Mouse (Mus musculus): ENCODE data around the gene Pld4.

Pld4 gene

DNA sequence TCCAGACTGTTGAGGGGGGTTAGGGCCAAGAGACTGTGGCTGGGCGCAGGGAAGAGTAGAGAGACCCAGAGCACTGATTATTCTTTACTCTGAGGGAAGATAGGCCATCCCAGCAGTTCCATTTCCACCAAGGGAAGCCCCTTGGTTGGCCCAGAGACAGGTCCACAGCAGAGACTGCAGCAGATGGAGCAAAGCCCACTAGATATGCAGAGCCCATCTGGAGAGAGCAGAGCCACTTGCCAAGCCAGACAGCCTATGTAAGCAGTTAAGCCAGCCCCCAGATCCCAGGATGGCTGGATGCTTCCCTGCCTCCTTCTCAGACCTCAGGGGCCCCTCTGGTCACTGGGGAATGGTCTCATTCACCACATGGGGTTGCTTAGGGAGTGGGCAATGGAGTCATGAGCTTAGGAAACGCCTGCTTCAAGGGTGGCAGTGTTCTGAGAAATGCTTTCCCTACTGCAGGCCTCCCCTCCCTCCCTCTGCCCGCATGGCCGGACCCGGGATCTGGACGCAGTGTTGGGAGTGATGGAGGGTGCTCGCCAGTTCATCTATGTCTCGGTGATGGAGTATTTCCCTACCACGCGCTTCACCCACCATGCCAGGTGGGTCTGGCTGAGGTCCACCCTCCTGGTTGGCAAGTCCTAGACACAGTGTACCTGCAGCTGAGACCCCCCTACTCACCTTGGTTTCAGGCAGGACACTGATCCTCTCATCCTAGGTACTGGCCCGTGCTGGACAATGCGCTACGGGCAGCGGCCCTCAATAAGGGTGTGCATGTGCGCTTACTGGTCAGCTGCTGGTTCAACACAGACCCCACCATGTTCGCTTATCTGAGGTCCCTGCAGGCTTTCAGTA lies 6.8 kb downstream of the Pld4 start:
- DNase-seq (ENCODE audit: low read depth) = no peak

DNA sequence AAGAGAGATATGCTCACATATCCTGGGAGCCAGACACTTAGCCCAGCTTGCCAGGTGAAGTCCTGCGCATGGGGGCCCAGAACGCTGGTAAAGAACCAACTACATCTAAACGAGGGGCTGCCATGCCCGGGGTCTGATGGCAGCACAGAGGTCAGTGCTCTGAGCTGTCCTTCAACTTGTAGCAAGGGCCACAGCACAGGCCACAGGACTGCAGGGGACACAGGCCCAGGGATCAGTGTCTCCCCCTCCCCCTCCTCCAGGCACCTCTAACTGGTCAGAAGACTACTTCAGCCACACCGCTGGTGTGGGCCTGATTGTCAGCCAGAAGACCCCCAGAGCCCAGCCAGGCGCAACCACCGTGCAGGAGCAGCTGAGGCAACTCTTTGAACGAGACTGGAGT lies 7.7 kb downstream of the Pld4 start:
- no peak for DNase-seq (ENCODE audit: low read depth)

DNA sequence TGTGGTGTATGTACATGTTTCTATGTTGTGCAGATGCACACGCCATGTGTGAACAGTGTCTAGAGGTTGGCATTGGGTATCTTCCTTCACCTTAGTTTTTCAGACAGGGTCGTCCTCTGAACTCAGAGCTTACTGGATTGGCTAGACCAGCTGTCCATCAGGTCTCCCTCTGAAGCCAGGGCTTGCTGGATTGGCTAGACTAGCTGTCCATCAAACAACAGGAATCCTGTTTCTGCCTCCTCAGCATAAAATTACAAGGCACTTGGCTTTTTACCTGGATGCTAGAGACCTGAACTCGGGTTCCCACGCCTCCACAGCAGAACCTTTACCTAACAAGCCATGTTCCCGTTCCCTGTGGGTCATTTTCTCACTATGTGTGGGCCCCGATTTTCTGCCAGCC lies 8.6 kb downstream of the Pld4 start:
- no peak for DNase-seq (ENCODE audit: low read depth)

DNA sequence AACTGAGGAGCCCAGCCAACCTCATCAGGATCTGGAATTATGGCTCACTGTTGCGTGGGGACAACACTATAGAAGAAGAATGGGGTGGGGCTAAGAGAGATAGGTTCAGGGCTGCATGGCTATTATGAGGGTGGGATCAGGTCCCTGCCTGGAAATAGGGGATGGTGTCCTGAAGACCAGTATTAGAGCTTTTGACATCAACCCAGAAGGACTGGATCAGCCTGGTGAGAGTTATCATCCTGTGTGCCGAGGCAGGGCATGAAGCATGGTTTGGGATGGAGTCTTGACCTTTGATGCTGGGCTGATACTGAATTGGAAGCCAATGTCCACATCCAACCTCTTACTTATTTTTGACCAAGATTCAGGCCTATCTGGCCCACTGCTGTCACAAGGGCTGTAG lies 9.3 kb downstream of the Pld4 start:
- no peak for DNase-seq (ENCODE audit: low read depth)

DNA sequence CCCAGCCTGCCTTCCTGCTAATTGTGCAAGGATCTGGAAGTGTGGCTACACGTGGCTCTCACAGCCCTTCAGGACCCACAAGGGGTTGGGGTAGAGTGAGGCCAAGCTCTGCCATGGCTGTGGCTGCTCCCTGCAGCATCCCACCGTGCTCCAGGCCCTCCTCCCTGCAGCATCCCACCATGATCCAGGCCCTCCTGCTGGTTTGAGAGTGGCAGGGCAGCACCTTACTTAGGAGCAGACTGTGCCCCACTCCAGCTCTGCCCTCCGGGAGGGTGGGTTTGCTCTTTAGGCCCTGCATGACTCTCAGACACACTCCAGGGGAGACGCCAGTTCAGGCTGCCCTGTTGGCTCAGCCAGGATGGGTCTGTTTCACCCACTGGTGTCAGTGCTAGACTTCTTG lies 9.9 kb downstream of the Pld4 start:
- no peak for DNase-seq (ENCODE audit: low read depth)

DNA sequence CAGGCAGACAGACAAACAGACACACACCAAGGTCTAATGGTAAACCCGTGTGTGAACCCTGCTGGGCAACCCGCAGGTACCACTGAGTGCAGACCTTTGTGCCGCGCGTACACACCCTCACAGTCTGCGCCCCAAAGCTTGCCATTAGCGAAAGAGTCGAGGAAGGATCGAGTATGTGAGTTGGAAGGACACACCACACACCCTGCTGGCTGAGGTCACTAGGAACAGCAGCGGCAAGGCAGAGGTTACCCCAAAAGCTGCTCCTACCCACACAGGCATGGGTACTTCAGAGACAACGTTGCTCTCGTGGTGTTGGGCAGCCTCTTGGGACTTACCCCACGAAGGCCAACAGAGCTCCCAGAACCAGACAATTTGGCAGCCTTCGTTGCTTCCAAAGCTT lies 11.9 kb downstream of the Pld4 start:
- no peak for DNase-seq (ENCODE audit: low read depth)

DNA sequence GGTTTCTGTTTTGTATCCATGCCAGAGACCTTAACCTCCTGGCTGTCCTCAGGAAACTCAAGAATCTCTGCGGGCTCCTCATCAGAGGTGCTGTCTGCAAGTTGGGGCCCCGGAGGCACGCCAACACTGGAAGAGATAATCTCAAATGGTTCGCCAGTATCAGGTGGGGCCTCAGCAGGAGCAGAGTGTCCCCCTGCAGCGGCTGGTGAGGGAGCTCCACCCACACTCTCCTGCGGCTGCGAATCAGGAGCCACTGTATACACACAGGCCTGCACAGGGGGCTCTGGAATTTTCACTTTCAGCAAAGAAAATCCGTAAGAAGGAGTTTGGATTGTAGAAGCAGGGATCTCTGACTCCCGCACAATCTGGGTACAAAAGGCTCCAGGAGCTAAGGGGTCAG lies 12.9 kb downstream of the Pld4 start:
- no peak for DNase-seq (ENCODE audit: low read depth)

DNA sequence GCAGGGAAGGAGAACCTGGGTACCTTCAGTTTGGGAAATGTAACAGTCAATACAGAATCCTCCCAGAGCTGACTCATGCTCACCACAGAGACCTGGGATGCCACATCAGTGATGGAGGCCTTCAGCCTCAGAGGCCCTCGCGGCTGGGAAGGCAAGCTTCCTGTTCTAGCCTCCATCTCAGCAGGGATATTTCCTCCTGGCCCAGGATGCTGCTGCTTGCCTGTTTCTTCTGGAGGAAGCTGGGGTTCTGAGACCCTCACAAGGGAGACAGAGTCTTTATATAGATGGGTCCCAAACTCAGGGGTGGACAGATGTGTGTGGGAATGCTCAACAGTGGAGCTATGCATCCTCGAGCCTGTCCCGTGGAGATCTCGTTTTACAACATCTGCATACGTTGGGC lies 13.6 kb downstream of the Pld4 start:
- no peak for DNase-seq (ENCODE audit: low read depth)

DNA sequence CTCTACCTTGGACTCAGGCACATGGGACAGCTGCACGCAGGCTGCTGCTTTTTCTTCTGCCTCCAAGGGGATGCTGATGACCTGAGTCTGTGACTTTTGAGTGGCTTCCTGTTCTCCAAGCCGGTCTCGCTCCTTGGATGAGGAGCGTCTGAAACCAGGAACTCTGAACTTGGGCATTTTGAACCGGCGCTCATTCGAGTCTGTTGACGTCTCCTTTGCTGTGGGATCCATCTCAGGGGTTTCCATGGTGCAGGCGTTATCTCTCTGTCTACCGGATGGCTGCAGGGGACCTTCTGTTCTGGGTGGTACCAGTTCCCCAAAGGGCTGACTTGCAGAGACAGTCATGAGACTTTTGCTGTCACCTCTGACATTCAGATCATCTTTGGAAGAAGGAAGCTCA lies 14.0 kb downstream of the Pld4 start:
- no peak for DNase-seq (ENCODE audit: low read depth)

DNA sequence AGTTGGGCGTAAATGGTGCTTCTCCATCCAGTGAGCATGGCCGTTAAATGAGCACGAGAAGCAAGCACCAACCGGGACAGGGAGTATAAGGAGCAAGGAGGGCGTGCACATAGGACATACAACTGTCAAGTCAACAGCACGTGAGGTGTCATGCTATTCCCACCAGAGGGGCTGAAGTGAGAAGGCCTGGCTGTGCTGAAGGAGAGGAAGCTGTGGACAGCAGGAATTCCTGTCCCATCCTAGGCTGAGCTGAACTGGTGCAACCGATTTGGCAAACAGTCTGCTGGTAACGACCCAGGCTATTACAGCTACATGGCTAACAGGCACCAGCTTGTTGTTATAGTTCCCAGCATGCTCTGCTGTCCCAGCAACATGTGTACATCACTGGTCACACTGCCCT lies 30.6 kb downstream of the Pld4 start:
- DNase-seq (ENCODE audit: low read depth) = no peak

DNA sequence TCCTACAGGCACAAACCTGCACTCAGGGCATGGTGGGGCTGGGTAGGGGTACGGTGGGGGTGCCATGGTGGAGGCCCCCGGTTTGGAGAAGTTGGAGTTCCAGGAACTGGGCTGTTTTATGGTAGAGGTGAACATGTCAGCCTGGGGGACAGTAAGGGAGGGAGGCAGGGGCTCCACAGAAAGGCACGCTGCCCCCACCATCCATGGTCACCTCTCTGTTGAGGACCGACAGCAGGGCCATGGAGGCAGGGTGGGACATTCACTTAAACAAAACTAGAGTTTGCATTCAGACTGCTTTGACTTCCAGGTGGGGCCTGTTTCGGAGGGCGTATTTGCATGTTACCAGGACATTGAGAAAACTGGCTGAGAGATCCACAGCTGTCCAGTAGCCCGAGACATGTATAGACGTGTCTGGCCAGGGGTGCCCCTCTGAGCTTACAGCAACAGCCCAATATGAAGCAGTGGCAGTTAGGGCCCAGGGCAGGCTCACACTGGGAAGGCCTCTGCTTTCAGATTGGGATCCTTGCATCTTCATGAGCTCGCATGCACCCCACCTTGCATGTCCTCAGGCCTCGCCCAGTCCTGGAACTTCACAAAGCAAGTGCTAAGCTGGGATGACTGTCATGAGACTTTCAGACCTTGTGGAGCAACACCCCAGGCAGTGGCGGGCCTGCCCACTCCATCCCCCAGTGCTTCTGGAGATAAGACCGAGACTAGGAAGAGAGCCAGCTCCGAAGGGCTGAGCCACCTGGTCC lies 33.3 kb downstream of the Pld4 start:
- no peak for DNase-seq (ENCODE audit: low read depth)

DNA sequence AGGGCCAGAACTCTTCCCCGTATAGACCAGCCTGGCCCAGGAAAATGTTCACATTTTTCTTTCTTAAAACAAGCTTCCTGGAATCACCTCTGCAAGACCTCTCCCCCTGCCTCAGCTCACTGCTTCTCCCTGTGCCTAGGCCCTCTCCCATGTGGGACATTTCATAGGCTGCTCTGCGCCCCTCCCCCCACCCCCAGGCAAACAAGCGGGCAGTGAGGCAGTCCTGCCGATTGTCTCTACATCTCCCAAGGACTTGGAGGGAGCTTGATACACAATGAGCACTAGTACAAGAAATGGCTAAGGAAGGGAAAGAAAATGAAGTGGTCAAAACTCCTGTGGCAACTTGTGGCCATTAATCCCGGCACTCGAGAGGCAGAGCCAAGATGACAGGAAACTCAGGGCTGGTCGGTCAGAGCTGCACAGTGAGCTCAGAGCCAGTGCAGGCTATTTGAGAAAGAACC lies 33.9 kb downstream of the Pld4 start:
- DNase-seq (ENCODE audit: low read depth) = no peak

DNA sequence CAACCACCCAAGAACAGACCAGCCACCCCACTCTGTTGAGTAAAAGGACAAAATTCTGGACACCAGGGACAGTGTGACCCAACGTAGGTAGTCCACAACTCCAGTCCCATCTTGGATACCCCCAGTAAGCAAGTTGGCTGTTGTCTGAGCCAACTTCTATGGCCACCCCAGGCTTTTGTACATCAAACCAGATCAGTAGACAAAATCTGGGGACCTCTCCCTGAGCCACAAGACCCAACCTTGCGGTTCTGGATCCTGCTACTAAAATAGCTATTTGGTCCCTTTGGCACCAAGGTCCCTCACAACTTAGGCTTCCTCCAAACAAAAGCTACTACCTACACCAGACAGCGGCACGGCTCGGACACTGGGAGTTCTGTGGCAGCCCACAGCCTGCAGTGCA lies 34.5 kb downstream of the Pld4 start:
- no peak for DNase-seq (ENCODE audit: low read depth)

DNA sequence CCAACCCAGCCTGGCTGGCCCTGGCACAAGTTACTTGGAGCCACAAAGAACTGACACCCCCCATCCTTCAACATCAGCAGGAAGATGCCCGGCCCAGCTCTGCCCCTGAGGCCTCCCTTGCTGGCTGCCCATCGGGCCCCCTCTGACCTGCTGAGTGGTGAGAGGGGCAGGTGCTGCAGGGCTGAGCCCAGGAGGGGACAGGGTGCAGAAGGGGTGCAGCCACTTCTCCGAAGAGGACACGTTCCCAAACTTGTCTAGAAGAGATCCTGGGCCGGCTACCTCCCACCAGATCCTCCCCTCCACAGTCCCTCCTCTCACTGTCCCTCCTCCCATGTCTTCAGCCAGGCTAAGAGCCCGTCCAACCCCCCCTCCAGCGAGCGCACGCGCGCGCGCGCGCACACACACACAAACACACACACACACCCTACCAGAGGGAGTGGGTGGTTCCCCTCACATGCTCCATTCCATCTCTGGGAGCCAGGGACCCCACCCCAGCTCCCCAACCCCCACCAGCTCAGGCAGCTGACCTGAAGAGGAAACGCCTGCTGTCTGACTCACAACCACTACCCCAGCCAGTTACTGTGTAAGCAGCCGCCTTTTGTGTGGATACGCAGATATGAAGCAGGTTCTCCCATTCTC lies 35.1 kb downstream of the Pld4 start:
- no peak for DNase-seq (ENCODE audit: low read depth)

DNA sequence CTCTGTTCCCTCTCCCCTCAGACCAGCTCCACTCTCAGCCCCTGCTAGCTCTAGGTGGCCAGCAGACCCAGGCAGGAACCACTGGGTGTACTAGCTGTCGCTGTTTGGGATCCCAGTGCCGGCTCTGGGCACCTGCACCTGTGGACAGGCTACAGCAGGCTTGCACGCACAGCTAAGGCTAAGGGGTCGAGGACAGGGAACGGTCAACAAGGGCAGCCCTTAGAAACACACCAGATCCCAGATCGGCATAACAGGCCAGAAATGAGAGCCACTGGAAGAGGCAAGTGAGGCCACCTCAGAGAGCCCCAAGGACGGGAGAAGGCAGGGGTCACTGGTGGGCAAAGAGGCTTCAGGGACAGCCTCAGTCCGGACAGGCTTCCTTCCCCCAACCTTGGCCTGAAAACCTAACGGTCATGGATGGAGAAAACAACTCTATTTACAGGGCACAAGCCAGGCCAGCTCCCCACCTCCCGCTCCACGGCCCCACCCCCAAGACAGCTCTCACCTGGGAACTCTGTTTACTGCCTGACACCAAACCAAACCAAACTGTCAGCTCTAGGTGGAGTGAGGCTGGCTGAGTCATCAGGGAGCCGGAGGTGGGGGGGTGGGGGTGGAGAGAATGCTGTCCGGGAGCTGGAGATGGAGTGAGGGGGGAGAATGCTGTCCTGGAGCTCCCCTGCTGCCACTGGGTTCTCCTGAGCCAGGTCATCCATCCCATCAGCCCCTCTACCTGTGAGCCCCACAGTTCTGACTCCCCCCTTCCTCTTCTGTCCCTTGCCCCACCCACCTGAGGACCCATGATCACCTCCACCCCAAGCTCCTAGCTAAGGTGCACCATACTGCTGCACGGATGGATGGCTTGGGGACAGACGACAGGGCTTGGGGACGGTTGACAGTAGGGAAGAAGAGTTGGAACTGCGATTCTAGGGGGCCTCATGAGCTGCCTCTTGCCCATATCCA lies 36.4 kb downstream of the Pld4 start:
- no peak for DNase-seq (ENCODE audit: low read depth)

DNA sequence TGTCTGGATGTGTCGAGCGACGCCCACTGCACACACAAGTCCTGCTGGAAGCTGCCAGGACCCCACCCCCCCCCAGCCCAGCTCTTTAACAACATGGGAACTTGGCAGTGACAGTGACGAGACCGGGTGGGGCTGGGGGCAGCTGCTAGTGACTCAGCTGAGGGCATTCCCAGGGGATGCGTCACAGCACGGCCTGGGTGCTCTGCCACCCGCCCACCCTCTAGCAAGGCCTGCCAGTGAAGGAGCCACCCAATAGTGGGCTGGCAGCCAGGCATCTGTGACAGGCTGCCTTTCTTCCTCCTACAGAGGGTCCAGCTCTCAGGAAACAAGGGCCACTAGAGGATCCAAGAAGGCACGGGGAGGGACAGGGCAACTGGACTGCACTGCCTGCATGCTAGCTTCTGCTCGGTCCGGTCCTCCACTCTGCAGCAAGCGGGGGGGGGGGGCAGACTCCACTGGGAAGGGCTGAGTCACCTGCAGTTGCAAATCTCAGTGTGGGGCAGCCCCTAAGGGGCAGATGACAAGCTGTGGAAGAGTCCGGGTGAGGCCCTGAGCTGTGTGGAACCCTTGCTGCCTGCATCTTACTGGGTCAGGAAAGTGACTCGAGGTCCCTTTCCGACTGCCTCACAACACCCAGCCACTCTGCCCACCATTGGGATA lies 37.3 kb downstream of the Pld4 start:
- DNase-seq (ENCODE audit: low read depth) = no peak

DNA sequence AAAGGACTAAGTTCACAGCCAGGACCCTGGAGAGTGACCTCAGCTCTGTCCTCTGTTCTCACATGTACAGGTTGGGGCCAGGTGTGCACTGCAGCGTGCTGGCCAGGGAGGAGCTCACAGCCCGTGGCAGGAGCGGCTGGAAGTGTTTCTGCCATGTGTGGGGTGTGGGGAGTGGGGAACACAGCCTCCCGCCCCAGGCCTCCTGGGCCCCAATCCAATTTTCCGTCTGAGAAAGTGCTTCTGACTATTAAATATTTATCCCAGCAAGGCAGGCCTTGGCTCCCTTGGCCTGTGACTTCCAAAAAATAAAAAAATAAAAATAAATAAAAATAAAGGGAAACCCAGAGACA lies 37.9 kb downstream of the Pld4 start:
- DNase-seq (ENCODE audit: low read depth) = no peak

DNA sequence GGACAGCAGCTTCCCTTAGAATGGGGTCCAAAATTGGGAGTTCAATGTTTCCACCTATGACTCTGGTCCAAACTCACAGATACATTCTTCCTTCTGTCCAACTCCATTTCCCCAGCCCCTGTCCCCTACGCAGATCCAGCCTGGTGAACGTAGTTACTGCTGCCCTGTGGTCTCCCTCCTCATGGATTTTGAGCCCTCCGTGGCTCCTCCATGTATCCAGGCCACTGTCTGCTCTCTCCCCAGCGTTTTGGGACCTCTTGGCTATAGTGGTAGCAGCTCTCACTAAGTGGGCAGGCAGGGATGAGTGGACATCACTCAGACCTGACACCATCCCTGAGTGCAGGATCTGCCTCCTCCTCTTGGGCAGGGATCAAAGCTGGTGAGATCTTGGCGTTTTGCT lies 38.3 kb downstream of the Pld4 start:
- no peak for DNase-seq (ENCODE audit: low read depth)

DNA sequence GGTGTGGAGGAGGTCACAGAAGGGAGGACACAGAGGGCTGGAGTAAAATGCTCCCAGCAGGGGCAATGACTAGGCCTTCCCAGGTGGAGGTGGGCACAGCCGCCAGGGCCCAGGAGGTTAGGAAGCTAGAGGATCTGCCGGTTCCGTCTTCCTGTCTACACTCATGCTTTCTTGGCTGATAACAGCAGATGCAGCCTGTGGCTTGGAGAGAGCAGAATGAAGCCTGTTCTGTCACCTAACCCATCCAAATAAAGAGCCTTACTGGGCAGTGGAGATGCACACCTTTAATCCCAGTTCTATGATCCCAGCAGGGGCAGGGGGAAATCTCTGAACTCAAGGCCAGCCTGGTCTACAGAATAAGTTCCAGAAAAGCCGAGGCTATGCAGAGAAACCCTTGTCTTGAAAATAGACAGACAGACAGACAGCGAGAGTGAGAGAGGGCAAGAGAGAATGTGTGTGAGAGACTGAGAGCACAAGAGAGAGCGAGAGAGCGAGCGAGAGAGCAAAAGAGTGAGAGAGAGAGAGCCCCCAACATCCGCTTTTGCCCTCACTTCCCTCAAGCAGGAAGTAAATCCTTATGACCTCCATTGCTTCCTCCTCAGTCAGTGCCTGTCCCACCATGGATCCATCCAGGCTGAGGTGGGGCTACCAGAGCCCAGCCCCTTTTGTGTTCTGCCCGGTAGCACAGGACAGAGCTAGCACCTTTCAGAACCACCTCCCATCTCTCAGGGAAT lies 38.9 kb downstream of the Pld4 start:
- no peak for DNase-seq (ENCODE audit: low read depth)

DNA sequence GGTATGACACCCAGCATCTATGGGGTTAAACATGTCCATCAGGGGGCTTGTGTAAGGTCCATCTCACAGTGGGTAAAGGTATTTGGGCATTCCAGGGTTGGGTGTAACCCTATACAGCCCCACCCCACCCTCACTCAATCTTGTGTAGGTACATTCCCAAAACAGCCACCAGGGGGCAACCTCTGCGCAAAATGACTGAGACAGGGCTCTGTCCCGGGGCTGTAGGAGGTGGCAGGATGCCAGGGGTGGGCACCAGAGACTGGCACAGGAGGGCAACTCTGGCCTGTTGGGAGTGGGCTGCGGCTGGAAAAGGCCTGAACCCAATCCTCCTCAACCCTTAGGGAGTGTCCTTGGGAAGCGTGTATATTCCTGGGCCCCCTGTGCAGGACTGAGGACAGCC lies 40.0 kb downstream of the Pld4 start:
- DNase-seq (ENCODE audit: low read depth) = peak; percentile 60

Measured in c-Kit-positive CD71-positive TER-119-negative erythroid progenitor cells, embryonic 14.5 days (primary cell).